Mouse (Mus musculus) heart, adult 9 months (tissue): ENCODE data around the gene Rpap1.

ENCODE experiments used
- DNase-seq, 2 experiments: peaks; one replicate each; pipeline ENCODE4 v3.0.0; 2022; ENCODE audit warnings: low spot score in 2 of 2

Gene Rpap1

DNA sequence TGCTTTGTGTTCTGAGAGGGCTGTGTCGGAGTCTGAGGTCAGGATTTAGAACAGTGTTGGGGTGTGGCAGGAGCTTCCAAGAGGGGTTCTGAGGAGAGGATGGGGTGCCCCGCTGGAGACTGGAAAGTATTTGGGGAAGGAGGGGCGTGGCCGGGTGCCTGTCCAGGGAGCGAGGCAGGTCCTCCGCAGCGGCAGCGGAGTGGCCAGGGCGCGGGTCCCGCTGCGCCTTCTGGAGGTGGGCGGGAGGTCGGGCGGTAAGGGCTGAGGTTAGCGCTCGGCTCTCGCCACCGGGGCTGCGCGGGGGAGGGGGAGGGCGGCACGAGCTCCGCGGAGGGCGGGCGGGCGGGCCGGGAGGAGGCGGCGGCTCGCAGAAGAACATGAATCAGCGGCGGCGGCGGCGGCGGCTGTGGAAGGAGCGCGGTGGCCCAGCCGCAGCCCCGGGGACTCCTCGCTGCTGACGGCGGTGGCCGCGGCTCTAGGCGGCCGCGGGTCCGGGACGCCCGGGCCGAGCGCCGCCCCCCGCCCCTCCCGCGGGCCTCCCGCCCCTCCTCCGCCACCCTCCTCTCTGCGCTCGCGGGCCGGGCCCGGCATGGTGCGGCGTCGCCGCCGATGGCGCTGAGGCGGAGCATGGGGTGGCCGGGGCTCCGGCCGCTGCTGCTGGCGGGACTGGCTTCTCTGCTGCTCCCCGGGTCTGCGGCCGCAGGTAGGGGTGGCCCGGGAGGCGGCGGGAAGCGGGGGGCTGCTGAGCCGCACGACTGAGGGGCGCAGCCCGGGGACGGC lies 12.0 kb upstream of the Rpap1 start:
- peak in 1 of 2 experiments; percentile 25 for DNase-seq

GRCm38 (mm10) chr2:119798246-119798927 lies 11.1 kb upstream of the Rpap1 start:
- DNase-seq = peak; percentile 74 to 76

DNA sequence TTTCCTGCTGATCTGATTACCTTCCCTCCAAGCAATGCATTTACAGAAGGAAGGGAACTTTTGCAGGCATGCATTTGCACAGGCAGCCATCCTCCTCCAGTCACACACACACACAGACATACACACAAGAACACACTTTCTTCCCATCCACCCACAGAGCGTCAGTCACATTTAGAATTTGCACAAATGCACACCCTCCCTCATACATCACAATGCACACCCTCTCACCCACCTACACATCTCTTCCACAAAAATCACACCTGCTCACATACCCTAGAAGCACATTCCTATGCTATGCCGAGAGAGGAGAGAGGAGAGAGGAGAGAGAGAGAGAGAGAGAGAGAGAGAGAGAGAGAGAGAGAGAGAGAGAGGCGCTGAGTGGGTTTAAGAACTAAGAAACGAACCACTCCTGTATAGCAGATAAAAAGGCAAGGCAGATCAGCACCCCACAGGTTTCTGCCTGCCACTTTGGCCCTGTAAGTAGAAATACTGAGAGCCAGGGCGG lies 10.0 kb upstream of the Rpap1 start, which contains the start of gene Tyro3:
TSS of gene Tyro3 (plus strand) at position 455 of the 505 bp plus-strand sequence.
- no peak for DNase-seq

DNA sequence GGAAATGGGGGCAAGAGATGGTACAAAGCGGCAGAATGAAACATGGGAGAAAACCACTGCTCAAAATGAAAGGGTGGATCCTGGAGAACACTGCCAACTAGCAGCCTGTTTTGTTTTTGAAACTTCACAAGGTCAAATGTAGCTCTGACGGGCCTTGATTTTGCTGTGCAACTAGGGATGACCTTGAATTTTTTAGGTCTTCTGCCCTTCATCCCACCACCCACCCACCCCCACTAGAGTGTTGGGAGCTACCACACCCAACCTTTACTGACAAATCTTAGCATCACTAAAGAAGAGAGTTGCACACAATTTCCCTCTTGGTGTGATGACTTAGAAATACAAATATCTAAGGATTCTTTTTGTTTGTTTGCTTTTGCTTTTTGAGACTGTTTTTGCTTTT lies 2.7 kb upstream of the Rpap1 start:
- DNase-seq = no peak

DNA sequence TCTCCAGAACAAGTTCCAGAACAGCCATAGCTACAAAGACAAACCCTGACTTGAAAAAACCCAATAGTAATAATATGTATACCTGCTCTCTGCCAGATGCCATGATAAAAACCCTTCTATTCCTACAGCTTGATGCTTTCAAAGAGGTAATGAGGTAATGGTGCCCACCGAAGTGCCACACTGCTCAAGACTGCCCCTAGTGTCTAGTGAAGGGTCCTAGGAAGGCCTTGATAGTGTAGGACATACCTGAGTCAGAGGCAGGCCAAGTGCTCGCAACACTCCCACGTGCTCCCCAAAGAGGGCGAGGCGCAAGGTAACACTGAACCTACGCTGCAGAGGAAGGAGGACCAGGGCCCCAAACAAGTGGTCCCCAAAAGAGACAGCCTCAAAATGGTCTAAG lies 20.1 kb downstream of the Rpap1 start:
- no peak for DNase-seq

GRCm38 (mm10) chr2:119763924-119764323 lies 23.4 kb downstream of the Rpap1 start:
- no peak for DNase-seq

- DNase-seq = no peak
Measured at GRCm38 (mm10) chr2:119762276-119762675, 25.1 kb downstream of the Rpap1 start.

DNA sequence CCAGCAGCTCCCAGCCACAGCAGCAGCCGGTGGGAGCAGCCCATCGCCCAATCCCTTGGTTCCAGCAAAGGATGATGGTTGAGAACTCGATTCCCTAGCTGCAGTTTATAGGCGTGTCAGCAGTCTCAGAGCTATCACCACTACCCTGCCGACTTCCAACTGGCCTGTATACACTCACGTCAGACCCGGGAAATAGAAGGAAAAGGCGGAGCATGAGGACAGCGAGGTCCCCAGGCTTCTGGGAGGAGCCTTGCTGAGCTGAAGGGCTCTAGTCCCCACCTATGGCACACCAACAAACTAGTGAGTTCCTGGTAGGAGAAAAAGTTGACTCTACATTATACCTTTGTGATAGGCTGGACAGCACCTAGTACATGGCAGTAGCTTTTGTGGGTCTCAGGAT lies 27.1 kb downstream of the Rpap1 start, which contains the start of gene Ltk:
TSS of gene Ltk (minus strand) at position 181 of the 400 bp plus-strand sequence.
- no peak for DNase-seq

DNA sequence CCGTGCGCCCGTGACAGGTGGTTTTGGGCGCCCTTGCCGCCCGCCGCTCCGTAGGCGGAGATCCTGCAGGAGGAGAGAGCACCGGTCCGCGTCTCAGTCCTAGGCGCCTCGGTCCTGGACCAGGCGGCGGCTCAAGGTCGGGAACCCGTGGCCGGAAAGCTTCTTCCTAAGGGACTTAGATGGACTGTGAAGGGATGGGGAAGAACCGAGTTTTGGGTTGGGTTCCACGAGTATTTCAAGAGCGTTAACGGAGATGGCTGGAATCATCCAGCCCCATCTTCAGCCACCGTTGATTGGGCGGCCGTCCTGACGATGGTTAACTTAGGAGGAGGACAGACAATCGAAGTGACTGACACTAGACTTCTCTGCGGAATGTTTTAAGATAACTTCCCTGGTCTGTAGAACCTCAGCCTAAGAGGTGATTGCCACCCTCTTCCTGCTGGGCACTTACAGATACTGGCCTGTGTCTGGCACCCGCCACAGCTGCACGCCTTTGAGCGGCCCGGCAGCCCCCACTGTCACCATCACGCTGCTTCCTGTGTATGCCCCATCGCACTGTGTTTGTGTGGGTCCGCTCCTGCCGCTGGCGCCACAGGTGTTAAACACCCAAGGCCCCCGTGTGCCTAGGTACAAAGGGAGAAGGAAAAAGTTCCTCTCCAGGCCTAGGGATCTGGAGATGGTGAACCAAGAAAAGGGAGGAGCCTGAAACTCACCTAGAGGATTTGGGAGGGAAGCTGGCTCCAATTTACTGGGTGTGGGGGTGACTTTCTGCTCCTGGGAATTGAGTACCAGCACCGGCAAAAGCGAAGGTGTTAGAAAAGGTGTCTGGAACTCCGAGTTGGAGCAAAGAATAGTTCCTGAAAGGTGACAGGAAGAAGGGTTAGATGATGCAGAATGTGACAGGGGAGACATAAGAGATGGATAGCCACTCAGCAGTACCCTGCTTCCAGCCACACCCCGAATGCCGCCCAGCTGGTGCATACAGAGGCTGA lies 28.2 kb downstream of the Rpap1 start:
- DNase-seq = no peak

DNA sequence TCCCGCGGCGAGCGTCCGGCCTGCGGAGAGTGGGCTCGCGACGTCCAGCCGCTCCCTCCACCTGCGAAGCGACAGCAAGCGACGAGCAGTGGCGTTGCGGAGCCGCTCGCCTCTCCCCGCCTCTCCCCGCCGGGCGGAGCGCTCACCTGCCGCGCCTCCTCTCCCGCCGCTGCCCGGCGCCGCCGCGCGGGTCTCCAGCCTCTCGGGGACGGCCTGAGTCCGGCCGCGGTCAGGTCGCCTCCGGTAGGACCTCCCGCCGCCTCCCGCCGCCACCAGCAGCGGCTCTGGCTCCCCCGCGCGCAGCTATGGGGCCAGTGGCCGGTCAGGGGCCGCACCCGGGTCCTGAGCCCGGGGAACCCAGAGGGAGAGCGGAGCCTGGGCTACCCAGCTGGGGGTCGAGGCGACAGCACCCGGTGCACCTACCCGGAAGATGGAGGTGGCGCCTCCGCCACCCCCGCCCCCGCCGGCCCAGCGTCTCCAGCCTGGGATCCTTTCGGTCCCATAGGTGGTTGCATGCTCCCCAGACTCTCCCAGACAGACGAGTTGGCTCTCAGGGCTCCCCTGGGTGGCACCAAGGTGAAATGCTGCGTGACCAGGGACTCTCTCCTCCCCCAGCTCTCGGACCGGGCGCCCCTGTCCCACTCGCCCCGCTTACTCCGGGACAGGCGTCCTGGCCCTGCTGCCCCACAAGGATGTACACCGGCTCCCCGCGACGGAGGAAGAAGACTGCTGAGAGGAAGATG lies 29.1 kb downstream of the Rpap1 start:
- DNase-seq = no peak

DNA sequence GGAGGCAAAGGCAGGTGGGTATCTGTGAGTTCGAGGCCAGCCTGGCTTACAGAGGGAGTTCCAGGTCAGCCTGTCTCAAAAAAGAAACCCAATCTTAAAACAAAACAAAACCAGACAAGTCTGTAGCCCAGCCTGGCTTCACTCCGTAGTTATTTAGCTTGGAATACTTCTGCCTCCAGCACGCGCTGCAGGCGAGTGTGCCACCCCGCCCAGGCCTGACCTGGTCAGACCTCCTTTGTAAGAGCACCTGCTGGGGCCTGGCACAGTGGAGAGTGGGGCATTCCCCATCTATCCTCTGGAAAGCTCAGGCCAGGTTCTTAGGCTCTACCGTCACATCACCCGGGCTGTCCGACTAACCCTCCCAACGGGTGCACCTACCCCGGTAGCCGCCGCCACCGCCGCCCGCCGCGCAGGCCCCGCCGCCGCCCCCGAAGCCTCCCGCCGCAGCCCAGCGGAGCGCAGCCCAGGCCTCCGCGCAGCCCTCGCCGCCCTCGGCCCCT lies 29.7 kb downstream of the Rpap1 start:
- DNase-seq = no peak

- no peak for DNase-seq
Measured at GRCm38 (mm10) chr2:119749260-119749659, 38.1 kb downstream of the Rpap1 start.

DNA sequence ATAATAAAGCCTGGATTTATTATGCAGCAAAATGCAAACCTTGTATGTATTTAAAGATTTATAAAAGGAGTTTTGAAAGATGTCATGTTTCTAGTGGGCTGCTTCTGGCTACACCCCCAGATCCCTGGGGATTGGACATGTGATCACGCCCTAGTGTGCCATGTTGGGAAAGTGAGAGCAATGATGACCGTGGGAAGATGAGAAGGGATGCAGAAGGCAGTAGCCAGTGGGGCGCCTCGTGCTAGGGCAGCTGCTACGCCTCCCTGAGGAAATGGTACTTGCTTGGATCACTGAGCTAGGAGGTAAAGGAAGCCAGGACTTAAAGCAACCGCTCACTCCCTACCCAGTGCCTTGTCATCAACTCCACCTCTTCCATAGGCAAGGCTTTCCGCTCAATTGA lies 39.8 kb downstream of the Rpap1 start:
- no peak for DNase-seq

GRCm38 (mm10) chr2:119745281-119745680 lies 42.1 kb downstream of the Rpap1 start:
- DNase-seq = no peak

GRCm38 (mm10) chr2:119744163-119745111 lies 42.9 kb downstream of the Rpap1 start:
- DNase-seq = no peak

DNA sequence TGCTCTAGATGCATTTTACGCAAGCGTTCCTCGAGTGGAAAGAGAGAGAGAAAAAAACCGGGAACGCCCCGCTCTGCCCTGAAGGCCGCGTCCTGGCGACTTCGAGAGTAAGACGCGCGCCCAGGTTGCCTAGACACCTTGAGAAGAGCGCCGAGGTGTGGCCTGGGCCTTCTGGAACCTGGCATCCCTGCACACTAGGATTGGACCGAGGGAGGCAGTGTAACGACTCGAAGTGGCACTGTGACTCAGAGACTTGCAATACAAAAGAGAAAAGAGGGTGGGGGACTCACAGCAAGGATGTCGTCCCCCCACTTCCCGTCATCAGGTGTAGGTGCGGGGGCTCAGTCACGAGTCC lies 43.6 kb downstream of the Rpap1 start:
- DNase-seq = no peak

GRCm38 (mm10) chr2:119743176-119743807 lies 44.0 kb downstream of the Rpap1 start:
- no peak for DNase-seq

DNA sequence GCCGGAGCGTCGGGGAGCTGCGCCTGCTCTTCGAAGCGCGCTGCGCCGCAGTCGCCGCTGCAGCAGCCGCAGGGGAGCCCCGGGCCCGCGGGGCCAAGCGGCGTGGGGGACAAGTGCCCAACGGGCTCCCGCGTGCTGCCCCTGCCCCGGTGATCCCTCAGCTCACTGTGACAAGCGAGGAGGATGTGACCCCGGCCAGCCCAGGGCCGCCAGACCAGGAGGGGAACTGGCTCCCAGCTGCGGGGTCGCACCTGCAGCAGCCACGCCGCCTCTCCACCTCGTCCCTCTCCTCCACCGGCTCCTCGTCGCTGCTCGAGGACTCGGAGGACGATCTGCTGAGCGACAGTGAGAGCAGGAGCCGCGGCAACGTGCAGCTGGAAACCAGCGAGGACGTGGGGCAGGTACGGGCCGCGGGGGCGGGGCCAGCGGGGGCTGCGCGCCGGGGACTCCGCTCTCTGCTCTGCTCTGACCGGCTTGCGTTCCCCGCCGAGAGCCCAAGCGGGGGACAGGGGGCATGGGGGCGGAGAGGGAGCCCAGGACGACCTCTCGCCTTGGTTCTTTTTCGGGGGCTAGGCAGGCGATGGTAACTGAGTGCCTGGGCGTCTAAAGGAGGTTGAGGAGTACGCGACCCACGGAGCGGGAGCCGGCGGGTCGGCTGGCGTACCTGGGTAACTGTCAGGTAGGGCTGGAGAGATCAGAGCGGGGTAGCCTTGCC lies 44.7 kb downstream of the Rpap1 start:
- no peak for DNase-seq
